Mouse (Mus musculus): ENCODE measurements around the gene Trappc10. TPM values are rescaled to one million over a fixed set of nuclear protein-coding genes. Genes with fewer than 3 reads are reported as not detected.
"Not testable (repeated sequence)": the region's sequence is repeated elsewhere in the genome, so short reads cannot be mapped to it uniquely, and the experiment has no call there.

Trappc10 gene
- polyA plus RNA-seq, 1 experiment: 76.1 TPM

DNA sequence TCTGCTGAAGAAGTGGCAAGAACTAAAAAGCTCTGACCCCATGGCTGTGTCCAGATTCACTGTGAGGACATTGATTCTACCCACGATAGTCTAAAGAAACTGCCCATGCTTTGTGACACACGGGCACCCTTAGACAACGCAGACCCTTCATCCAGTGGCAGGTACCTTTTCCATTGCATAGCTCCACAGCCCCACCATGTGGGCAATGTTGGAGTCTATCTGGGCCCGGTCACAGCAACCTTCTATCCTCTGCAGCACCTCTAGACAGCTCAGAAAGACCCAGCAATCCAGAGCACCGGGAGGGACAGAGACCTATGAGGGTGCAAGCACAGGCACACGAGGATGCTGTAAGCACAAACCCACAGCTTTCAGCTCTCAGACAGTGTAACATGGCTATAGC, 33.1 kb downstream of the Trappc10 start:
- no peak for DNase-seq (ENCODE audit: low read depth)

DNA sequence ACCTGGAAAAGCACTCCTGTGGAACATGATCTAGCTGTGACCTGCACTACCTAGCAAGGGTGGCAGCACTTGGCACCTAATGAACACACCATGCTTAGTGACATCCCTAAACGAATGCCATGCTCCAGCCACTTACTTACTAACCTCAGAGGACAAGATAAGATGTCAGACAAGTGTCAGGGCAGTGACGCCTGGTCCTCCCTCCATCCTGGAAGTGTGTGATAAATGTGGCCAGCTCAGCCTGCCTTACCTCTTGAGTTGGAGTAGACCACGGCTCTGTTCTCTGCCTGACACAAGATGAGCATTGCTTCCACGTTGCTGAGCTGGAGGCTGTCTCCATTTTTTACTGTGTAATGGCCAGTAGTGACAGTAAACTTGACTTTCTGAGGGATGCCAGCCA, 43.3 kb downstream of the Trappc10 start:
- DNase-seq (ENCODE audit: low read depth): no peak

DNA sequence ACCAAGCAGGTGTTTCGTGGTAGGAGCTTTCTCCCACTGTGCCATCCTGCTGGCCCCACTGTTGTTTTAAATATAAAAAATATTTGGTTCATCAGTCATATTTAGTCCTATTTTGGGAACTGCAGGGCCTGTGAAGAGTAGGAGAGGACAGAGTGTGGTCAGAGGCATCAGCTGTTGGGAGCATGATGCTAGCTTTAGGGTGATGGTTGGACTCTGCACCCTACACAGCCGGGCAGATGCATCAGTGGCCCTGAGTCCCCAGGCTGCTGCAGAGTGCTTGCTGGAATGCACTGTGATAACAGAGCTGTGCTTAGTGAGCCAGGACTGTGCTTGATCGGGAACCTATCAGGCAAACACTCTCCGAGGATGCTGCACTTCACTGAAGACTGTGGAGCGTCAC, 51.5 kb downstream of the Trappc10 start:
- no peak for DNase-seq (ENCODE audit: low read depth)

DNA sequence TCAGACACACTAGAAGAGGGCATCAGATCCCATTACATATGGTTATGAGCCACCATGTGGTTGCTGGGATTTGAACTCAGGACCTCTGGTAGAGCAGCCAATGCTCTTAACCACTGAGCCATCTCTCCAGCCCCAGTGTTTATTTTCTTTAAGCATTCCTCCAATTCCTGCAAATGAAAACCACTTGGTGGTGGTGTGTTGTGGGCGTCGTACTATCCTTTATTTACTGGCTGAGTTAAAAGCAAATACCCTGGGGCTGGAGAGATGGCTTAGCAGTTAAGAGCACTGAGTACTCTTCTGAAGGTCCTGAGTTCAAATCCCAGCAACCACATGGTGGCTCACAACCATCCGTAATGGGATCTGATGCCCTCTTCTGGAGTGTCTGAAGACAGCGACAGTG, 58.4 kb downstream of the Trappc10 start:
- DNase-seq (ENCODE audit: low read depth): not testable (repeated sequence)

DNA sequence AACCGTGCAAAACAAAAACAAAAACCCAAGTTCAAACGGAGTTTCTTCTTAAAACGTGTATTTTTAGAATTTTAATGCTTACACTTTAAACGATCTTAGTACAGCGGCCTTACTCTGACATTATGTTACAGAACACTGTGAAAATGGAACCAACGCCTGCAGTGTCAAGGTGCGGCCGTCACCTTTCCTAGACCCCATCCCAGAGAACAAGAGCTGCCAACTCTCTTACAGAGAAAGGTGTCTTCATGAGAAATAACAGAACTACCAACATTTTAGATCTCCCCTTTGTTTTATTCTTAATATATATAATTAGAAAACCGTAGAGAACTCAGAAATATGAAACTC, 59.1 kb downstream of the Trappc10 start:
- no peak for DNase-seq (ENCODE audit: low read depth)

DNA sequence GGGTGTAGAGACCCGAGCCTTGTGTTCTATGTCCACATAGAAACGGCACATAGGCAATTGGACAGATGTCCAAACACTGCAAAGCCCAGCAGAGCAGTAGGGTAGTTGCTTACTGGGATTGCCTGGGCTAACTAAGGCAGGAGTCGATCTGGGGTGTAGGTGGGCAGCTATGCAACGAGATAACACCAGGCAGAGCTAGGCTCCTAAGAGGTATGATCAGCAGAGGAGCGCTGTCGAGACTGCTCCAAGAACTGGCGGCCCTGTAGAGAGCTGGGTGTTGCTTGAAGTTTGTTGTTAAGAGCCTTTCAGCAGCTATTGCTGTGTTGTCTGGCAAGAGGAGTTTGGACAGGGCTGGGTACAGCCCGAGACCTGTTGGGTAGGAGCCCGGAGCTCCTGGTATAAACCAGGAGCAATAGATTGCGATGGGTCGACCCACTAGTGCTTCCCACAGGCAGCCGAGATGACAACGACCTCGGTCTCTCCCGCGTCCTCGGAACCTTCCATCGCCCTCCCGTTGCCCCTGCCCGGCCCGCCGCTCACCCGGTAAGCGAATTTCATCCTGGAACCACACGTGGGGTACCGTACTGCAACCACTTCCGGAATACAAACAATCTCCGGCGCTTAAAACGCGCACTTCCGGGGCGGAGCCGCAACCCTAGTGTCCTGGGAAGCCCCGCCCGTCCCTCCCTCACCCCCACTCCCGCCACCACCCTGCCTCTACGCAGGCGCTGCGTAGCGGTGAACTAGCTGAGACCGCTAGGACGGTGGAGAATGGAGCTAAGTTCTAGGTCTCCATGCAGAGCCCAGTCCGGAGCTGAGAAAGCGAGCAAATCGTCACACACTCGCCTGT, 59.7 kb downstream of the Trappc10 start, which contains the start of gene Pwp2:
Gene Pwp2 (minus strand): TSS at position 619 of the 850 bp plus-strand sequence.
- no peak for DNase-seq (ENCODE audit: low read depth)

DNA sequence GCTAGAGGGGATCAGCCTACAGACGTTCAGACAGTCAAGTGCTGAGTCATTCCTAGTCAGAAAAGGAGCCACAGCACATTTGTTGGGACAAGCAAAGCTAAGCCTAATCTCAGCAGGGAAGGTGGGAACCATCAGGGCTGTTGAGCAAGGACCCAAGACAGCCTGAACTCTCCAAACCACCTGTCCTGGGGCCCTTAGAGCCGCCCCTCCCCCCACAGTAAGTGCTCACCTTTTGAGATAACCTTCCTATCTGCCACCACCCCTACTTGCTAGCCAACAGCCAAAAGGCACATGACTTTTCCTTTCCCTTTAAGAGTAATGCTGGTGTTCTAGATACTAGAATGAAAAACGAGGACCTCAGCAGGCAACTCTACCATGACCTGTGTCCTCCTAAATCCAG, 60.9 kb downstream of the Trappc10 start:
- DNase-seq (ENCODE audit: low read depth): no peak

DNA sequence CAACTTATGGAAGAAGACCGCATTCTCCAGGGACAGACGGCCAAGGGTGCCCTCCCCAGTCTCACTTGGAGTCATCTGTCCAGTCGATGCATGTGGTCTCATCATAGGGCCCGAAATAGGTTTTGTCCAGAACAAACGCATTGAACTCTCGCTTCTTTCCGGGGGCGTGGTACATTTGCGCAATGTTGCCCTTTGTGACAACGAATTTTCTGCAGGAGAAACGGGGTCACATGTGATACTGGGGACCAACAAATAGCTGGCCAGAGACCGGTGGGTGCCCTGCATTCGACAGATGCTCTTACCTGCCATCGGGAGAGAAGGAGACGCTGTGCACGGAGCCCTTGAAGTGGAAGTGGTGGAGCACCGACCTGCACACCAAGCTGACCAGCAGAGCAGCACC, 62.1 kb downstream of the Trappc10 start:
- DNase-seq (ENCODE audit: low read depth): no peak

DNA sequence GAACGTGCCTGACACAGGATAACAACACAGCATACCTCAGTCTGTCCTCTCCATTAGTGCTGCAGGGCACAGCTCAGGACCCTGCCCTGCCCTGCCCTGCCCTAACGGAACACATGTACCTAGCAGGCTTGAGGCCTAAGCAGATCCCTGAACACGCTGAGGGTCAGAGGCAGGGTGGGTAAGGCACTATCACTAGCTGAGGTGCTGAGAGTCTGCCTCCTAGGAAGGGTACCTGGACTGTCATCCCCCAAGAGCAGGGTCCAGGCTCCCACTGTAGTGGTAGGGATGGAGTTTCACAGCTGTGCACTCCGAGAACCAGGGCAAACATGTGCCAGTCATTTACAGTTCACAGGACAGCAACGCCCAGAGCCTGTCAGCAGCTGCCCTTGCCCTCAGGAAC, 70.0 kb downstream of the Trappc10 start:
- DNase-seq (ENCODE audit: low read depth): no peak

DNA sequence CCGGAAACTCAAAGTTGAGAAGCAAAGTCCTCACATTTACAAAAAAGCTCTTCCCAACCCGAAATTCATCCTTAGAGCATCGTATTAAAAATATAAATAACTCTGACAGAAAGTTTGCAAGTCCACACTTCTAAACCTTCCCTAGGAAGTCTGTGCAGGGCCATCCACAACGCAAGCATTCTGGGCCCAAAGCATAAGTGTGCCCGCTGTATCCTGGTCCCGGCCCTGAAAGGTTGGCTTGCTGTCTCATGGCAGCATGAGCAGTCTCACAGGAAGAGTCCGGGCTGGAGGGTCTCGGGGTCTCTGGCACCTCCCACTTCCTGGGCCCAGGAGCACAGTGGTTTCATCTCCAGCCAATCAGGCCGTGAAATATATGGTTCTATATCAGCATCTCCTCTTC, 72.9 kb downstream of the Trappc10 start:
- no peak for DNase-seq (ENCODE audit: low read depth)

DNA sequence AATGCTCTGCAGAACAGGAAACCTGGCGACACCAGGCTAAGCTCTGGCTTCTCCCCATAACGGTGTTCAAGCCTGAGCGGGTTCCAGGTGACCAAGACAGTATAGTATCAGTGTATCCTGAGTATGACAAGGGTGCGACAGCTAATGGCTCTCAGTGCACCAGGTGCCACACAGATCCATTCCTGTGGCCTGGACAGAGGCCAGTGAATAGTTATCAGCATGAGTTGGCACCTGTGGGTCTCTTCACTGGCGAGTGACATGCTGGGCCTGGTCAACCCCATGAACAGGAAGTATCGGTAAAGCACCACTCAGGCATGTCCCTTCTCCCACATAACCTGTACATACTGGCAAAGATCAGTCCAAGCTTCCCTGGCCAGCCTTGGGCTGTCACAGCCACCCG, 73.4 kb downstream of the Trappc10 start:
- no peak for DNase-seq (ENCODE audit: low read depth)

DNA sequence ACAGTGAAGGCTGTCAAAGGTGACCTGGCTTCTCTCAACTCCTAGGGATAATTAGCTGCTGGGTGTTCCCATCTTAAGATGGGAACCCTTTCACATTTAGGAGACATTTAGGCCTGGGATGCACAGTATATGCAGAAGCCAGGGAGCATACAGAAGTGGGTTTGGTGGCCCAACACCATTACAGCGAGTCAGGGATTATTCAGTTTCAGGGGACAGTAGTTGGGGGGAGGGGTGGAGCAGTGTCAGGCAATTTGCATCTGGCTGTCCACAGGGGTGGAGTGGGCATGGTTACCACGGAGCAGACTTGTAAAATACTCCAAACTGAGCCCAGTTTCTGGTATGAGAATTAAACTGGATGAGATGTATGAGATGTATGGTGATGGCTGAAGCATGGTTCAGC, 74.0 kb downstream of the Trappc10 start:
- no peak for DNase-seq (ENCODE audit: low read depth)

DNA sequence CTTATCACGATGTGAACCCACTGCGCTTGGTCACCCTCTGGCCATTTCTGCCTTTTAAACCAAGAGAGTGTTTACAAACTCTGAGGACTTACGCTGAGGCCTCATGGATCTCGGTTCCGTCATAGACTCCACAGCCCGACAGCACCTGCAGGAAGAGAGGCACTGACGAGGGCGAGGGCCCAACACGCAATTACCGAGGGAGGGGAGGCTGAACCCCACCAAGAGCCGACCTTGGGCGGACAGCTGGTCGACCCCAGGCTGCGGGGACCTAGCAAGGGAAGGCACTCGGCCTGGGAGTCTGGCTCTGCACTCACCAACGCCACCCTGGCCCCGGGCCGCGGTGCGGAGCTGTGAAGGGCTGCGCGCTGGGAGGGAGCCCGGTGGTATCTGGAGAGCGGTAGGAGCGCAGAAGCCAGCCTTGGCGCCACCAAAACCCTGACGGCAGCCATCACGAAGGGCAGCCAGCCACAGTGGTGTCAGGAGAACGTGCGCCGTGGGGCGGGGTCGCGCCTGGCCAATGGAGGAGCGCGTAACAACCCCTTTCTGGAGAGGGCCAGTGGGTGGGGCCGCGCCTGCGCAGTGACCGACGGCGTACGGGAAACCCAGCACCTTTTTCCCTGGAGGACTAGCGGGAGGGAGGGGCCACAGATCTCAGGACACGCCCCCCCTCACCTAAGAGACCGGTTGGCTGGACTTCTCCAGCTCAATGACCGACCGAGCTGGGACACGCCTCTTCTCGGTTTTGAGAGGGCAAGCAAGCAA, 75.0 kb downstream of the Trappc10 start, which contains the start of gene D10Jhu81e:
Gene D10Jhu81e (minus strand): TSS at position 502 of the 762 bp plus-strand sequence.
- peak; percentile 51 for DNase-seq (ENCODE audit: low read depth)

DNA sequence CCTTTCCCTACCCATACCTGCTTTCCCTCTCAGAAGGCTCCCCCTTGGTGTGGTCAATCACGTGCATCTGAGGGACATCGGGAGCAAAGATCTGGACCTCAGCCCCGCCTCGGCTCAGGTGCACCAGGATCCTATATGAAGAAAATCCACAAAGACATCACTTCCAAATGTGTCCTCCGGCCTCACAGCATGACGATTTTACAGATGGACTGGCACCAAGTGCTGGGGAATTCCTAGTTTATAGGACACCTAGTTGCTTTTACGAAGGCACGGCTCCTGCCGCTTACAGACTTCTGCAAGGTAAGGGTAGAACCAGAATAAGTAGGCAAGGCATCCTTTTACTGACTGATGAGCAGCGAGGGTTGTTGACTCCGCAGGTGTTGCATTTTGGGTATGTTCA, 75.6 kb downstream of the Trappc10 start:
- no peak for DNase-seq (ENCODE audit: low read depth)

DNA sequence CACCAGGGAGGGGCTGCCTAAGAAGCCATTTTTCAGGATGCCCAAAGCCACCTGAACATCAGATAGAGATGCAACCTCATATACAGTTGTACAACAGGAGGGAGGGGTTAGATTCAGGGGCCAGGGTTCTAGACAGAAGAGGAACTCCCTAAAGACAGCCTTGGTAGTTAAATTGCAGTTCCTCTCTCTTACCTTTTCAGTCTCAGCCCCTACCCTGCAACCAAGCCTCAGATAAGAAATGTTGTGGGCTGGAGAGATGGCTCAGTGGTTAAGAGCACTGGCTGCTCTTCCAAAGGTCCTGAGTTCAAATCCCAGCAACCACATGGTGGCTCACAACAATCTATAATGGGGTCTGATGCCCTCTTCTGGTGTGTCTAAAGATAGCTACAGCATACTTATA, 76.7 kb downstream of the Trappc10 start:
- DNase-seq (ENCODE audit: low read depth): no peak

DNA sequence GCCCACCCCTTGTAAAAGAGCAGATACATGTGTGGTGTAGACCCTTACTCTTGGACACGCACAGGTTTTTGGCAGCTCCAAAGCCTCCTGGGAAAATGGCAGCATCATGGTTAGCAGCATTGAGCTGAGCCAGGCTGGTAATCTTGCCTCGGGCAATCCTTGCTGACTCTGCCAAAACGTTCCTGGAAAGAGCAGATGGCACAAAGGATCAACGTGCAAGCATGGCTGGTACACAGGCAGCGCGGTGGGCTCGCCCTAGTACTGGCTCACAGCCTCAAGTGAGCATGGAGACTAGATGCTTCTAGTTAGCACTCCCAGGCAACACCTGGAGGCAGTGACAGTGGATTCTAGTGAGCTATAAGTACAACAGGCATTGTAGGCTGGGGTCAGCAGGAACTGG, 77.1 kb downstream of the Trappc10 start:
- no peak for DNase-seq (ENCODE audit: low read depth)

DNA sequence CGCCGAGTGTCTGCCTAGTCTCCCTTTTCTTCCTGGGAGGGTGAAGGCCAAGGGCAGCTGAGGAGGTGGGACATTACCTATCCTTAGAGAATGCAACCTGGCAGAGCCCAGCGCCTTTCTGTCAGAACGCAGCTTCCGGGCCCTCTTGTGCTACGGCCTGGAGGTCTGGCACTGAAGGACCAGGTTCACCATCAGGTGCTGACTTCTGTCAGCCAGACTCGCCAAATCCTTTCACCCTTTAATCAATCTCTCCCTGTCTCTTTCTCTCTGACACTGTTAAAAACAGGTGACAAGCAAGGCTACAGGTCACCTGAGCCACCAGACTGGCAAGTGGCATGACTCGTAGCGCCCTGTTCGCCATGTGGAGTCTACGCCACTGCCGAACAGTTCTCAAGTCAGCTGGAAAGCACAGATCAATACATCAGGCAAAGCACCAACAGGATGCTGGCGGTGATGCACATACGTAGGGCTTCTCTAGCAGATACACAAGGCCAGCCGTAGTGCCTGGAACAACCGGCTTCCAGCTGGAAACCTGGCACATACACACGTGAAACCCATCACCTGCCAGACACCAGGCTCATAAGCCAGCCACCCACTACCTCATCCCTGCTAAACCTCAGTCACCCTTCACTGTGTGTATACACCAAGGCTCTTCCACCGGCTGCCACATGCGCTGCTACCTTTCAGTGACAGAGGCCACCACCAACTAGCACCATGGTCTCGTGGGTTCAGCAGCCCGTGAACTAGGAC, 79.0 kb downstream of the Trappc10 start:
- no peak for DNase-seq (ENCODE audit: low read depth)

DNA sequence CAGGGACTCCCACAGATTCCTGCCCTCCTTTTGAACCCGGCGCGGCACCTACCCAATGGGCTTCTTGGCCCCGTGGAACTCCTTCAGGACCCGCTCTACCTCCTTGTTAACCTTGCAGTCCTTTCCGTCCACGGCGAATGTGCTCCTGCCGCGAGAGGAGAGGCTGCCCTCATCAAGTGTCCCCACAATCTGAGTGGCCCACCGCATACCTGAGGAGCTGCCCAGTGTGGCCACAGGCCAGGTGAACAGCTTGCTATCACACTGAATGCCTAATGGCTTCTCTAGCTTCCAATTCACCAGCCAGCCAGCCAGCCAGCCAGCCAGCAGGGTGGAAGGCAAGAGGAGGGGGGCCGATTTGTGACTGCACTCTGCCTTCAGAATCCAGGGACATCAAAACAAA, 79.7 kb downstream of the Trappc10 start:
- DNase-seq (ENCODE audit: low read depth): no peak

DNA sequence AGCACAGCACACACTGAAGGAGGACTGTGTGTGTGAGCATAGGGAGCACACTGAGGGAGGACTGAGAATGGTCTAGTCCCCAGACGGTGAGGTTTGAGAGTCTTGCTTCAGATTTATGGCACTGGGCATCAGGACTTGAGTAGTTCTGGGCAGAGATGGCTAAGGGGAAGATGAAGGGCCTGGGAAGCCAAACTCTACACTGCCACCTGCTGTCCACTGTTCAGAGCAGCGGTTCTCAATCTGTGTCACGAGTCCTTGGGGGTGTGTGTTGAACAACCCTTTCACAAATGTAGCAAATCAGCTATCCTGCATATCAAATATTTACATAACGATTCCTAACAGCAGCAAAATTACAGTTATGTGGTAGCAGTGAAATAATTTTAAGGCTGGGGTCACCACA, 80.5 kb downstream of the Trappc10 start:
- no peak for DNase-seq (ENCODE audit: low read depth)

DNA sequence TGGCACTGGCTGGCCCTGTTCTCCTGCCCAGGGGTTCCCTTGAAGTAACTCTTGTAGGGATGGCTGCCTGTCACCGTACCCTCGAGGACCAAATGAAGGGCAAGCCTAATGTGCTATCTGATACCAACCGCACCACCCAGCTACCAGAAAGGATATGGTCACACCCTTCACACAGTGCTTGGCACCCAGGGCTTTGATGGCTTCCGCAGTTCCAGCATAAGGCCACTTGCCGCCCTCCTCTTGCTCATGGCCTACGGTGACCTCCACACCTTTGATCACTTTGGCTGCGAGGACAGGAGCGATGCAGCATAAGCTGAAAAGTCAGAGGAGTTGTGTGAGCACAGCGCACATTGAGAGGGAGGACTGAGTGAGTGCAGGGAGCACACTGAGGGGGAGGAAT, 81.2 kb downstream of the Trappc10 start:
- DNase-seq (ENCODE audit: low read depth): no peak

DNA sequence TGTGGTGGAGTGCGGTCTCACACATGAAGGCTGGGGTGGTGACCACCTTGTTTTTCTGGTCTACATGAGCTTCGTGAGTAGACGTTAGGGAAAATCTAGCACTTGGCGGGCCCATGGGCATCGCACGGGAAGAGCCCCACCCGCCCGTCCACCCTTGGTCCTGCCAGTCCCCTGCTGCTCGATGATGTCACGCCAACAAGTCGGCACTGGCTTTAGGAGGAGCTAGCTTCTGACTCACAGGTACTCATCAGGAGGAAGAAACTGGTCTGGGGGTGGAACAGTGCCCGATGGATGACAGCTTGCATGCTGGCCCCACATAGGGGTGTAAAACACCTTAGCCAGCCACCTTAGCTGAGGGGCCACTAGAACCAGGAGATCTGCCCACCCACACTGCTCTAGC, 81.8 kb downstream of the Trappc10 start:
- DNase-seq (ENCODE audit: low read depth): no peak

DNA sequence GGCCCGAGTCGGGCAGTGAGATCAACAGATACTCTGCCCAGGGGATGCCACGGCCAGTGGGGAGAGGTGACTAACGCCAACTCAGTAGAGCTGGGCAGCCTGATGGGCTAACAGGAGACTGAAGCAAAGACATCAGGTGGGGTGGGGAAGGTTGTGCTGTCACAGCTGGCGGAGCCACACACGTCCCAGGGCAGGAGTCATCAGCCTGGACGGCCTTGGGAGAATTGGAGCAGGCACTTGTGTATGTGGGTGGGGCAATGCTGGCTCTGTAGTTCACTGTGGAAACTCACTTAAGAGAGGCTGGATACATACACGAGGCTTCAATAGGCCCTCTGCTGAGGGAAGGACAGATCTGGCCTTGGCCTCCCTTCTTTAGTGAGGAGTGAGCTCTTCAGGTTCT, 83.3 kb downstream of the Trappc10 start:
- DNase-seq (ENCODE audit: low read depth): no peak
